26 mouse cellular contexts compared by ENCODE assay signal in the genomic region with DNA sequence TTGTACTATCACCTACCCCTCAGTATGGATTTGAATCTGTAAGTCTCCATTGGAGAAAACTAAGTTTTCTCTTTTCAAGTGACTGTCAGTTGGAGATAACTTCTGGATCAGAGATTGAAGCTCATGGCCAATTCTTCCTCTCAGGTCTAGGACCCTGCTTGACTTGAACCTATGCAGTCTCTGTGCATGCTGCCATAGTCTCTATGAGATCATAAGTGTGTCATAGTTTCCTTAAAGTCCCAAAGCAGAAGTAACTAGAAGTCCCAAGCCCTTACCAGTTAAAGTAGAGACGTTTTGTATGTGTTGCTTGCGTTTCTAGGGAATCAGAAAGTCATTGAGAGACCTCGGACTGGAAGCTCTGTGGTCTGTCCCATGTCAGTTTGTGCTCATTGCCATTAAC. TPM values are rescaled to one million over a fixed set of nuclear protein-coding genes. Genes with fewer than 3 reads are reported as not detected.
"Had no signal": no experiment of that assay in that cellular context is flagged by ENCODE, and none has a peak within 500 bp of the region (broad histone marks: within the 10 kb centered on the region; RNA-seq: fewer than 3 reads in every experiment).

No protein-coding gene starts in this region.

- H3K27me3 ChIP-seq: heart, embryonic 12.5 days; hindbrain, embryonic 13.5 days; hindbrain, embryonic 15.5 days; kidney, embryonic 15.5 days; limb, embryonic 12.5 days; liver, embryonic 13.5 days had no signal

- H3K9ac ChIP-seq: heart, embryonic 12.5 days; hindbrain, embryonic 13.5 days; hindbrain, embryonic 15.5 days; kidney, embryonic 15.5 days; limb, embryonic 12.5 days; liver, embryonic 13.5 days had no signal

- H3K36me3 ChIP-seq: heart, embryonic 12.5 days; hindbrain, embryonic 13.5 days; hindbrain, embryonic 15.5 days; kidney, embryonic 15.5 days; limb, embryonic 10.5 days; limb, embryonic 12.5 days; liver, embryonic 13.5 days had no signal

- H3K4me3 ChIP-seq: heart, adult 2 months; heart, embryonic 12.5 days; hindbrain, embryonic 13.5 days; hindbrain, embryonic 15.5 days; kidney, embryonic 15.5 days; left cerebral cortex, adult 2 months; limb, embryonic 10.5 days; limb, embryonic 12.5 days; liver, embryonic 13.5 days had no signal

- ATAC-seq: hindbrain, postnatal 0 days; intestine, embryonic 16.5 days had no signal

- H3K9me3 ChIP-seq: heart, embryonic 12.5 days; hindbrain, embryonic 13.5 days; hindbrain, embryonic 15.5 days; kidney, embryonic 15.5 days; limb, embryonic 10.5 days; limb, embryonic 12.5 days; liver, embryonic 13.5 days had no signal

- H3K4me1 ChIP-seq: heart, embryonic 12.5 days; hindbrain, embryonic 13.5 days; hindbrain, embryonic 15.5 days; kidney, embryonic 15.5 days; limb, embryonic 10.5 days; limb, embryonic 12.5 days; liver, embryonic 13.5 days had no signal

- H3K4me2 ChIP-seq: heart, embryonic 12.5 days; hindbrain, embryonic 13.5 days; hindbrain, embryonic 15.5 days; kidney, embryonic 15.5 days; limb, embryonic 12.5 days; liver, embryonic 11.5 days; liver, embryonic 13.5 days had no signal

- DNase-seq: gastrocnemius, postnatal 14 days; gastrocnemius, postnatal 36 days; heart, adult 11 months; heart, adult 2 months; heart, postnatal 10 days; heart, postnatal 4 days; kidney, adult 11 months; kidney, adult 2 months; kidney, adult 9 months; kidney, postnatal 14 days; kidney, postnatal 36 days; layer of hippocampus, adult 9-11 months; liver; liver, embryonic 13.5 days had no signal

- H3K27ac ChIP-seq: heart, adult 2 months; hindbrain, embryonic 13.5 days; hindbrain, embryonic 15.5 days; hindbrain, postnatal 0 days; kidney, embryonic 15.5 days; kidney, postnatal 0 days; left cerebral cortex, adult 2 months; limb, embryonic 10.5 days; limb, embryonic 12.5 days; liver, embryonic 13.5 days had no signal

RNA-seq across cellular contexts. Expression of a gene that starts 24.5 kb away (rescaled TPM):
- total RNA-seq: hindbrain, postnatal 0 days; left cerebral cortex, postnatal 36 days had no signal
